Mouse (Mus musculus): ENCODE measurements around the gene 4930402F06Rik.

- TF ChIP-seq CTCF (IDR thresholded peaks at IDR 0.05; ENCODE audit: borderline replicate concordance, extremely low read depth, insufficient read depth, insufficient read length) (no peak), POLR2A (IDR thresholded peaks at IDR 0.05; ENCODE audit: borderline replicate concordance, extremely low read depth, insufficient read depth, insufficient read length, poor library complexity, severe bottlenecking) (no peak)
These were observed 12.5 kb upstream of the 4930402F06Rik start for GRCm38 (mm10) chr2:35409466-35409865.
